Mouse (Mus musculus) CH12.LX (cell line): ENCODE data around the gene Cmtm6.

Experiments used
- BHLHE40 ChIP-seq: IDR thresholded peaks from 2 replicates; pipeline ENCODE4 v1.6.1; 2011; ENCODE audit warnings: mild to moderate bottlenecking, low read depth, low read length, improper control_type of control experiment
- CTCF ChIP-seq, 2 experiments: IDR thresholded peaks in 1 of 2; conservative IDR thresholded peaks in 1 of 2; 2 replicates each; pipeline ENCODE4 v1.5.1; 2011 to 2012; ENCODE audit warnings: low read depth in 2 of 2, low read length in 2 of 2, improper control_type of control experiment in 1 of 2, inconsistent platforms in 1 of 2, mild to moderate bottlenecking in 1 of 2, moderate library complexity in 1 of 2
- EP300 ChIP-seq: IDR thresholded peaks from 2 replicates; pipeline ENCODE4 v1.6.1; 2011; ENCODE audit warnings: low read length, improper control_type of control experiment
- ETS1 ChIP-seq: conservative IDR thresholded peaks from 2 replicates; pipeline ENCODE4 v1.6.1; 2012; ENCODE audit warnings: low read depth, mild to moderate bottlenecking, inconsistent platforms, low read length, improper control_type of control experiment, moderate library complexity
- HCFC1 ChIP-seq: IDR thresholded peaks from 2 replicates; pipeline ENCODE4 v1.6.1; 2012; ENCODE audit warnings: low read depth, mild to moderate bottlenecking, inconsistent platforms, low read length, improper control_type of control experiment
- MAX ChIP-seq: IDR thresholded peaks from 2 replicates; pipeline ENCODE4 v1.6.1; 2011; ENCODE audit warnings: low read length, improper control_type of control experiment
- MAZ ChIP-seq: IDR thresholded peaks from 2 replicates; pipeline ENCODE4 v1.6.1; 2012; ENCODE audit warnings: low read depth, mild to moderate bottlenecking, inconsistent platforms, low read length, improper control_type of control experiment, moderate library complexity
- MYC ChIP-seq: IDR thresholded peaks from 2 replicates; pipeline ENCODE4 v1.6.1; 2011; ENCODE audit warnings: low read depth, mild to moderate bottlenecking, improper control_type of control experiment, low read length

DNA sequence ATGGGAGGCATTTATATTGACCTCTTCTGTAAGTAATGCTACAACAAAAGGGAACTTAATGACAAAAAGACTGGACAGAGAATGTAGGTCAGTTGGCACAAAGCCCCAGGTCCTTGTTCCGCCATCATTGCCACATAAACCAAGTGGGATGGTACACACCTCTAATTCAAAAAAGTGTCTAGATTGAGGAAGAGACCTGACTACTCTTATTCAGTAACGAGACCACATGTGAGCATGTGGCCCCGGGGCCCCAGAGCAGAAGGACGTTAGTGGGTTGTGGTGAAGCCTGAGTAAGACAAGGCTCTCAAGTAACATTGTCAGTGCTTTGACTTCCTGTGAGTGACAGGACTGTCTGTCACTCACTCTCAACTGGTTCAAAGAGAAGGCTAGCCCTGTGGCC lies 39.3 kb downstream of the Cmtm6 start:
- TF ChIP-seq EP300 (no peak), CTCF (conservative IDR thresholded peaks at IDR 0.05 in 1 of 2, IDR thresholded peaks at IDR 0.05 in 1 of 2; ENCODE audit: low read depth in 2 of 2, low read length in 2 of 2) (no peak), BHLHE40 (peak; percentile 46), MAZ (no peak), HCFC1 (no peak), MYC (no peak), ETS1 (no peak), MAX (no peak)
